Mouse (Mus musculus) stomach, postnatal 0 days (tissue): ENCODE results near the gene Fa2h. TPM values are rescaled to one million over a fixed set of nuclear protein-coding genes. Genes with fewer than 3 reads are reported as not detected.

Experiments
- ATAC-seq: fragments of 200-750 bp; cut with Nextera tagmentation; 2 replicates; pipeline ENCODE4 v1.8.0; 2017; ENCODE audit not compliant: low FRiP score, low TSS enrichment
- DNase-seq: peaks from one replicate; pipeline ENCODE4 v3.0.0-alpha.2; 2016; ENCODE audit warnings: low spot score
- H3K27ac ChIP-seq: fragments of 300-500 bp; sonication (generic); replicated peaks from 2 replicates; pipeline ENCODE4 v1.5.1; 2014; ENCODE audit warnings: mild to moderate bottlenecking, control low read depth
- H3K27me3 ChIP-seq: fragments of 300-500 bp; sonication (generic); 2 replicates; pipeline ENCODE4 v1.6.1; 2014; ENCODE audit warnings: low read length; ENCODE audit not compliant: control insufficient read depth, insufficient read depth
- H3K36me3 ChIP-seq: fragments of 300-500 bp; sonication (generic); 2 replicates; pipeline ENCODE4 v1.6.1; 2014; ENCODE audit warnings: low read length, mixed read lengths; ENCODE audit not compliant: control insufficient read depth, insufficient read depth
- H3K4me1 ChIP-seq: fragments of 300-500 bp; sonication (generic); replicated peaks from 2 replicates; pipeline ENCODE4 v1.6.1; 2014; ENCODE audit warnings: antibody characterized with exemption; ENCODE audit not compliant: control insufficient read depth, insufficient read depth
- H3K4me2 ChIP-seq: fragments of 300-500 bp; sonication (generic); replicated peaks from 2 replicates; pipeline ENCODE4 v1.6.1; 2014; ENCODE audit warnings: low read depth, mild to moderate bottlenecking, control low read depth, moderate library complexity
- H3K4me3 ChIP-seq: fragments of 300-500 bp; sonication (generic); 2 replicates; pipeline ENCODE4 v1.5.1; 2014; ENCODE audit warnings: low read depth, low read length, control low read depth
- H3K9ac ChIP-seq: fragments of 300-500 bp; sonication (generic); 2 replicates; pipeline ENCODE4 v1.6.1; 2014; ENCODE audit warnings: mild to moderate bottlenecking, low read length, control low read depth, mixed read lengths
- H3K9me3 ChIP-seq: fragments of 300-500 bp; sonication (generic); 2 replicates; pipeline ENCODE4 v1.6.1; 2016; ENCODE audit warnings: low read length; ENCODE audit not compliant: control insufficient read depth
- CTCF ChIP-seq: IDR thresholded peaks from 2 replicates; pipeline ENCODE4 v1.5.1; 2016; ENCODE audit warnings: antibody characterized with exemption, low read depth, mild to moderate bottlenecking, moderate library complexity
- EP300 ChIP-seq: optimal IDR thresholded peaks from 2 replicates; pipeline ENCODE3; 2016; ENCODE audit warnings: antibody characterized with exemption
- WGBS: fragments of 180-500 bp; shearing (Covaris S2); extraction: QIAGEN DNeasy Blood & Tissue Kit; methylation state at CpG from one replicate; pipeline ENCODE4 v1.1.7; 2014; 5-methylcytosine and 5-hydroxymethylcytosine counted together
- polyA plus RNA-seq: library from polyadenylated mRNA; unstranded; fragments of >200 nt; fragmentation: Nextera tagmentation; extraction: Ambion mirVana; gene quantifications from 2 replicates; pipeline ENCODE4 v1.2.1, GENCODE M21; 2015

Fa2h gene
- polyA plus RNA-seq, 1 experiment from 2014 or later = 24.7 TPM

DNA sequence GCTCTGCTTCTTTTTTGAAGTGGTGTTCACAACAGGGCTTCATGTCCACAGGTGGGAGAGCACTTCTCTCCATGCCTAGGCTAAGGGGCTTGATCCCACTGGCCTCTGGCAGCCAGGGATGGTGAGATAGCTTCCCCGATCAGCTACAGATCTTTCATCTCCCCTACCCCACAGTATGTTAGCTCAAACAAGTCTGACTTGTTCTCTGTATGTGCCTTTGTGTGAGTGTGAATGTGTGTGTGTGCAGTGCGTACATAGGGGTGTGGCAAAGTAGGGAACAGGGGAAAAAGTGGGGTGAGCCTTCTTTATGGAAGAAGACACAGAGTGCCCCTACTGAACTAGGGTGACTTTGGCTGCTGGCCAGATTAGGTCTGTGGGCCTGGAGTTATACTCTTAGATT lies 2.8 kb downstream of the Fa2h start:
- ATAC-seq = peak; percentile 75
- no peak overlapping the region for H3K9ac ChIP-seq
- no peaks in the 10 kb centered on the region for H3K4me1 ChIP-seq
- no peak overlapping the region for H3K4me3 ChIP-seq
- H3K27me3 ChIP-seq = peaks cover 3% of the 10 kb centered on the region; the same call in 1 of the 2 replicates
- peak; percentile 56 for DNase-seq
- H3K27ac ChIP-seq = peak overlapping the region; percentile 80
- peak overlapping the region; percentile 17; the same call in 1 of the 2 replicates for H3K4me2 ChIP-seq
- H3K36me3 ChIP-seq = no peaks in the 10 kb centered on the region
- 53% methylated on average over 2 of the region's 2 CpGs for WGBS
- TF ChIP-seq EP300 (no peak), CTCF (no peak)
- no peaks in the 10 kb centered on the region for H3K9me3 ChIP-seq

- no peak overlapping the region for H3K4me2 ChIP-seq
- no peaks in the 10 kb centered on the region for H3K9me3 ChIP-seq
- no peak overlapping the region for H3K27ac ChIP-seq
- WGBS = 80% methylated on average over 4 of the region's 4 CpGs
- no peak for TF ChIP-seq CTCF
- no peak for TF ChIP-seq EP300
- no peaks in the 10 kb centered on the region for H3K4me1 ChIP-seq
- peaks cover 3% of the 10 kb centered on the region; the same call in 1 of the 2 replicates for H3K27me3 ChIP-seq
- H3K9ac ChIP-seq = no peak overlapping the region
- no peak for DNase-seq
- no peaks in the 10 kb centered on the region for H3K36me3 ChIP-seq
- H3K4me3 ChIP-seq = no peak overlapping the region
- no peak for ATAC-seq
These were observed 4.0 kb downstream of the Fa2h start for GRCm38 (mm10) chr8:111389581-111389980.

DNA sequence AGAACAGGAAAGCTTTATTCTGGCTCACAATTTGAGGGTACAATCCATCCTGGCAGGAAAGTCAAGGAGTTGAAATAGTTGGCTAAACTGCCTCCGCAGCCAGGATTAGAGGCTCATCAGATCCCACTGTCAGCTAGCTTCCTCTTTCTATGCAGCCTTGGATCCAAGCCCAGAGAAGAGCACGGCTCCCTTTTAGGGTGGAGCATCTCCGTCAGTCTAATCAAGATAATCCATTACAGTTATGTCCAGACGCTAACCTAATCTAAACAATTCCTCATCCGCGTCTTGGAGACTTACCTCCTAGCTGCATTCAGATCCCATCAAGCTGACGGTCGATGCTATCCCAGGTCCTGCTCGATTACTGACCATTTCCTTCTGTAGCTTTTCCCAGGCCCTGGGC lies 7.7 kb downstream of the Fa2h start:
- 28% methylated on average over 9 of the region's 9 CpGs for WGBS
- no peak overlapping the region for H3K4me2 ChIP-seq
- no peak for ATAC-seq
- H3K9me3 ChIP-seq = no peaks in the 10 kb centered on the region
- H3K27me3 ChIP-seq = no peaks in the 10 kb centered on the region
- no peak overlapping the region for H3K27ac ChIP-seq
- H3K4me3 ChIP-seq = no peak overlapping the region
- H3K9ac ChIP-seq = no peak overlapping the region
- DNase-seq = no peak
- no peaks in the 10 kb centered on the region for H3K36me3 ChIP-seq
- TF ChIP-seq EP300 (no peak), CTCF (no peak)
- H3K4me1 ChIP-seq = no peaks in the 10 kb centered on the region

- no peak for TF ChIP-seq EP300
- no peak for TF ChIP-seq CTCF
- no peak overlapping the region for H3K9ac ChIP-seq
- H3K36me3 ChIP-seq = no peaks in the 10 kb centered on the region
- H3K4me1 ChIP-seq = no peaks in the 10 kb centered on the region
- no peak overlapping the region for H3K4me3 ChIP-seq
- DNase-seq (no peak), ATAC-seq (0 out of 2 replicates have a peak, but pooled peaks have one; percentile 67)
- H3K27ac ChIP-seq = no peak overlapping the region
- 32% methylated on average over 2 of the region's 2 CpGs for WGBS
- H3K27me3 ChIP-seq = no peaks in the 10 kb centered on the region
- no peaks in the 10 kb centered on the region for H3K9me3 ChIP-seq
- H3K4me2 ChIP-seq = no peak overlapping the region
These were observed 9.0 kb downstream of the Fa2h start for GRCm38 (mm10) chr8:111384628-111385027.

GRCm38 (mm10) chr8:111375192-111375591 lies 18.4 kb downstream of the Fa2h start:
- TF ChIP-seq CTCF (no peak), EP300 (no peak)
- Histone ChIP-seq H3K36me3 (no peaks in the 10 kb centered on the region), H3K4me1 (no peaks in the 10 kb centered on the region; the same call in 1 of the 2 replicates), H3K27me3 (no peaks in the 10 kb centered on the region), H3K4me3 (no peak overlapping the region), H3K4me2 (no peak overlapping the region), H3K27ac (no peak overlapping the region), H3K9ac (no peak overlapping the region), H3K9me3 (no peaks in the 10 kb centered on the region)
- no peak for DNase-seq
- 61% methylated on average over 6 of the region's 6 CpGs for WGBS
- no peak for ATAC-seq

- H3K9me3 ChIP-seq = no peaks in the 10 kb centered on the region
- ATAC-seq = no peak
These were observed 23.9 kb downstream of the Fa2h start for GRCm38 (mm10) chr8:111369711-111370110.

More at GRCm38 (mm10) chr8:111369711-111370110, 23.9 kb downstream of the Fa2h start:
- no peak overlapping the region for H3K4me2 ChIP-seq
- no peaks in the 10 kb centered on the region; the same call in 1 of the 2 replicates for H3K4me1 ChIP-seq
- 65% methylated on average over 9 of the region's 9 CpGs for WGBS
- TF ChIP-seq CTCF (no peak), EP300 (no peak)
- H3K4me3 ChIP-seq = no peak overlapping the region
- no peak overlapping the region for H3K9ac ChIP-seq
- H3K27ac ChIP-seq = 0 out of 2 replicates have a peak overlapping the region, but pooled peaks have one; percentile 46
- DNase-seq = no peak
- H3K36me3 ChIP-seq = no peaks in the 10 kb centered on the region
- no peaks in the 10 kb centered on the region for H3K27me3 ChIP-seq
